Mouse (Mus musculus) ES-Bruce4 (cell line): ENCODE measurements at regions not wholly inside any gene's neighbourhood (a gene's known extent, or its start where the extent isn't known, plus 50 kb on each side); places are given as distances from the start of the nearest gene placed in this dataset.

Experiments
- H3K27ac ChIP-seq: 2 replicates; pipeline ENCODE4 v1.5.1; 2012; ENCODE audit warnings: low read length, inconsistent platforms; ENCODE audit not compliant: insufficient read depth
- H3K27me3 ChIP-seq: 2 replicates; pipeline ENCODE4 v1.6.1; 2012; ENCODE audit warnings: mild to moderate bottlenecking, low read length, inconsistent platforms; ENCODE audit not compliant: control insufficient read depth, poor library complexity, insufficient read depth, severe bottlenecking
- H3K36me3 ChIP-seq: 2 replicates; pipeline ENCODE4 v1.6.1; 2012; ENCODE audit warnings: inconsistent platforms, mild to moderate bottlenecking, low read length, moderate library complexity; ENCODE audit not compliant: control insufficient read depth, poor library complexity, insufficient read depth, severe bottlenecking
- H3K4me1 ChIP-seq: one replicate; pipeline ENCODE4 v1.8.1; 2011; ENCODE audit warnings: low read length; ENCODE audit not compliant: control insufficient read depth, insufficient read depth
- H3K4me3 ChIP-seq: 2 replicates; pipeline ENCODE4 v1.5.1; 2011; ENCODE audit warnings: low read depth, mild to moderate bottlenecking, low read length
- H3K9ac ChIP-seq: 2 replicates; pipeline ENCODE4 v1.6.1; 2012; ENCODE audit warnings: low read depth, mild to moderate bottlenecking, inconsistent platforms; ENCODE audit not compliant: poor library complexity, severe bottlenecking
- H3K9me3 ChIP-seq: replicated peaks from 2 replicates; pipeline ENCODE4 v1.6.1; 2012; ENCODE audit warnings: mild to moderate bottlenecking, low read length, inconsistent platforms; ENCODE audit not compliant: control insufficient read depth, poor library complexity, insufficient read depth, severe bottlenecking
- CTCF ChIP-seq: IDR thresholded peaks from one replicate; pipeline ENCODE4 v1.8.1; 2011; ENCODE audit warnings: low read depth, low read length
- EP300 ChIP-seq: IDR thresholded peaks from 2 replicates; pipeline ENCODE4 v1.6.1; 2011; ENCODE audit warnings: low read depth, low read length; ENCODE audit not compliant: insufficient read depth
- POLR2A ChIP-seq: IDR thresholded peaks from one replicate; pipeline ENCODE4 v1.8.1; 2011; ENCODE audit warnings: low read length; ENCODE audit not compliant: insufficient read depth

GRCm38 (mm10) chr16:30661086-30661977, 61.8 kb downstream of the Fam43a start:
- H3K27me3 ChIP-seq, result no peaks in the 10 kb centered on the region
- H3K4me3 ChIP-seq, result no peak overlapping the region
- no peak overlapping the region for H3K27ac ChIP-seq
- no peaks in the 10 kb centered on the region for H3K9me3 ChIP-seq
- no peak overlapping the region for H3K9ac ChIP-seq
- H3K4me1 ChIP-seq, result peaks cover 2% of the 10 kb centered on the region
- no peaks in the 10 kb centered on the region for H3K36me3 ChIP-seq
- TF ChIP-seq EP300 (no peak), CTCF (no peak), POLR2A (no peak)

DNA sequence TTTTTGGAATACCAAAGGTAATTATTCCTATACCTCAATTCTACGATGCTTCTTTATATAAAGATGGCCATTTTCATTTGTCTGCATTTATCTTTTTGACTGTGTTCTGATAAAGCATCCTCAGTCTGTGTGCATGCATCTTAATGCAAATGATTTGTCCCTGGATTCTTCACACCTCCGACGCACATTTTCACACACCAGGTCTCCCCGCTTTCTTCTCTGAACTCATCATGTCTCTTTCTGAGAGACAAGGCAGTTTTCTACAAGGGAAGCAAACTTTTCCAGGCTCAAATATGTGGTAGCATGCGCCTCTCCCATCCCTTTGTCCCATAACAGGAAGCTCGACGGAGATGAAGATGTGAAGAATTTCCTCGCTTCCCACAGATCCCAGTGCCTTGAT, 63.5 kb downstream of the Fam43a start:
- TF ChIP-seq EP300 (no peak), POLR2A (no peak), CTCF (no peak)
- Histone ChIP-seq H3K4me1 (no peaks in the 10 kb centered on the region), H3K4me3 (no peak overlapping the region), H3K27me3 (no peaks in the 10 kb centered on the region), H3K9ac (no peak overlapping the region), H3K27ac (no peak overlapping the region), H3K36me3 (no peaks in the 10 kb centered on the region), H3K9me3 (no peaks in the 10 kb centered on the region)

DNA sequence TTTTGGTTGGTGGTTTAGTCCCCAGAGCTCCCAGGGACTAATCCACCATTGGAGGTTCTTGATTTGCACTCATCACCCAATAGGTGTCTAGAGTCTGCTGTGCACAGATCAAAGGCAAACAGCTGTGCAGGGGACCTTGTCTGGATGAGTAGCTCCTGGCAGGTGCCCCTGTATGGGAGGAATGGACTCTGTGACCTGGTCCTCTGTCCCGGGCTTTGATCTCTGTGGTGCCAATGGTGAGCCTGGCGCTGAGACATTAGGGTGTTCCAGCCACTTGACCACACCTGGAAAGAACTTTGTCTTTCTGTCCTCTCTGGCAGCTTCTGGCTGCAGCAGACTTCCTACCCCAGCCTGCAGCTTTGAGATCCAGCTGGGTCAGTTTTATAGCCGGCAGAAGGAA, 64.4 kb downstream of the Fam43a start:
- Histone ChIP-seq H3K27ac (no peak overlapping the region), H3K4me3 (no peak overlapping the region), H3K4me1 (no peaks in the 10 kb centered on the region), H3K36me3 (no peaks in the 10 kb centered on the region), H3K27me3 (no peaks in the 10 kb centered on the region), H3K9ac (no peak overlapping the region), H3K9me3 (no peaks in the 10 kb centered on the region)
- TF ChIP-seq POLR2A (no peak), CTCF (no peak), EP300 (no peak)

- Histone ChIP-seq H3K27me3 (no peaks in the 10 kb centered on the region), H3K27ac (no peak overlapping the region), H3K36me3 (no peaks in the 10 kb centered on the region), H3K4me1 (no peaks in the 10 kb centered on the region), H3K4me3 (no peak overlapping the region), H3K9ac (no peak overlapping the region), H3K9me3 (no peaks in the 10 kb centered on the region)
- TF ChIP-seq POLR2A, result no peak
- no peak for TF ChIP-seq CTCF
- no peak for TF ChIP-seq EP300
These were observed 64.9 kb downstream of the Fam43a start for GRCm38 (mm10) chr16:30664433-30664832.

DNA sequence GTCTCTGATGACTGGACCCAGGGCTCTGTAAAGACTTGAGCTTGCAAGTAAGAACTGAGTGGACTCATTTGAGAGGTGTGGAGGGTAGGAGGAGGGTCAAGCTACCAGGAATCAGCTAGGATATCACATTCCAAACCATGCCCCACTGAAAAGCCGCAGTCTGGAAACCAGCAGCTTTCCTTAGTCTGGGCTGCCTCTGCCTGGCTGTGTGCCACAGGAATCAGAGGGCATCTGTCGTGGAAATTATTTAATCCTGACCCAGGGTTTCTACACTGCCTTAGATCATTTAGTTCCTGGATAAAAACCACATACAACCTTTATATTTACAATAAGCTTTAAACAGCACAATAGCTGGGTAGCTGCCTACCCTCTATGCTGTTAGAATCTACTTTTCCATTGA, 66.4 kb downstream of the Fam43a start:
- Histone ChIP-seq H3K27me3 (no peaks in the 10 kb centered on the region), H3K4me1 (no peaks in the 10 kb centered on the region), H3K36me3 (no peaks in the 10 kb centered on the region), H3K9me3 (no peaks in the 10 kb centered on the region), H3K9ac (no peak overlapping the region), H3K4me3 (no peak overlapping the region), H3K27ac (no peak overlapping the region)
- TF ChIP-seq POLR2A, result no peak
- no peak for TF ChIP-seq EP300
- TF ChIP-seq CTCF, result no peak

- H3K27me3 ChIP-seq, result no peaks in the 10 kb centered on the region
- H3K9ac ChIP-seq, result no peak overlapping the region
- no peak overlapping the region for H3K4me3 ChIP-seq
- no peaks in the 10 kb centered on the region for H3K9me3 ChIP-seq
- H3K27ac ChIP-seq, result no peak overlapping the region
- no peak for TF ChIP-seq CTCF
- no peak for TF ChIP-seq POLR2A
- no peak for TF ChIP-seq EP300
- no peaks in the 10 kb centered on the region for H3K36me3 ChIP-seq
- peaks cover 2% of the 10 kb centered on the region for H3K4me1 ChIP-seq
These were observed 70.4 kb downstream of the Fam43a start for GRCm38 (mm10) chr16:30669883-30670282.
